Mouse (Mus musculus): ENCODE data around the gene Ubqln4. TPM values are rescaled to one million over a fixed set of nuclear protein-coding genes. Genes with fewer than 3 reads are reported as not detected.
A peak's percentile ranks its signal among the peaks of the same experiment; 100 is the strongest.
"Not testable (repeated sequence)": the region's sequence is repeated elsewhere in the genome, so short reads cannot be mapped to it uniquely, and the experiment has no call there.

The Ubqln4 gene
- total RNA-seq, 2 experiments from 2014 or later: 77.3 to 81.8 TPM

- DNase-seq (ENCODE audit: low spot score in 2 of 2): no peak
Observed at GRCm38 (mm10) chr3:88563442-88563841, 9.9 kb downstream of the Ubqln4 start.

GRCm38 (mm10) chr3:88563966-88564365 is 10.4 kb downstream of the Ubqln4 start:
- no peak for DNase-seq (ENCODE audit: low spot score in 2 of 2)

GRCm38 (mm10) chr3:88566116-88566515 is 12.6 kb downstream of the Ubqln4 start:
- DNase-seq (ENCODE audit: low spot score in 2 of 2): no peak

- DNase-seq (ENCODE audit: low spot score in 2 of 2): no peak
Observed at GRCm38 (mm10) chr3:88566536-88567061, 13.0 kb downstream of the Ubqln4 start.

GRCm38 (mm10) chr3:88567892-88568291 is 14.3 kb downstream of the Ubqln4 start:
- DNase-seq (ENCODE audit: low spot score in 2 of 2): no peak

GRCm38 (mm10) chr3:88568615-88569014 is 15.1 kb downstream of the Ubqln4 start:
- no peak for DNase-seq (ENCODE audit: low spot score in 2 of 2)

- DNase-seq (ENCODE audit: low spot score in 2 of 2): no peak
Observed at GRCm38 (mm10) chr3:88569093-88569492, 15.5 kb downstream of the Ubqln4 start.

- no peak for DNase-seq (ENCODE audit: low spot score in 2 of 2)
Observed at GRCm38 (mm10) chr3:88569694-88570093, 16.1 kb downstream of the Ubqln4 start.

- DNase-seq (ENCODE audit: low spot score in 2 of 2): no peak
Observed at GRCm38 (mm10) chr3:88570341-88570740, 16.8 kb downstream of the Ubqln4 start.

- no peak for DNase-seq (ENCODE audit: low spot score in 2 of 2)
Observed at GRCm38 (mm10) chr3:88571856-88572255, 18.3 kb downstream of the Ubqln4 start.

- DNase-seq (ENCODE audit: low spot score in 2 of 2): no peak
Observed at GRCm38 (mm10) chr3:88572835-88573234, 19.3 kb downstream of the Ubqln4 start.

GRCm38 (mm10) chr3:88573810-88574209 is 20.3 kb downstream of the Ubqln4 start:
- DNase-seq (ENCODE audit: low spot score in 2 of 2): no peak

- DNase-seq (ENCODE audit: low spot score in 2 of 2): no peak
Observed at GRCm38 (mm10) chr3:88575540-88575939, 22.0 kb downstream of the Ubqln4 start, which contains the start of gene Ssr2. Ssr2 (plus strand) TSS chr3:88575876.

GRCm38 (mm10) chr3:88577846-88578245 is 24.3 kb downstream of the Ubqln4 start:
- DNase-seq (ENCODE audit: low spot score in 2 of 2): not testable (repeated sequence)

GRCm38 (mm10) chr3:88578498-88579424 is 25.2 kb downstream of the Ubqln4 start:
- DNase-seq (ENCODE audit: low spot score in 2 of 2): no peak

GRCm38 (mm10) chr3:88579454-88580117 is 26.0 kb downstream of the Ubqln4 start:
- peak; percentile 75 to 86 for DNase-seq (ENCODE audit: low spot score in 2 of 2)

- DNase-seq (ENCODE audit: low spot score in 2 of 2): no peak
Observed at GRCm38 (mm10) chr3:88585769-88586168, 32.2 kb downstream of the Ubqln4 start.

- no peak for DNase-seq (ENCODE audit: low spot score in 2 of 2)
Observed at GRCm38 (mm10) chr3:88586640-88587039, 33.1 kb downstream of the Ubqln4 start.

- no peak for DNase-seq (ENCODE audit: low spot score in 2 of 2)
Observed at GRCm38 (mm10) chr3:88590246-88590645, 36.7 kb downstream of the Ubqln4 start.

- DNase-seq (ENCODE audit: low spot score in 2 of 2): no peak
Observed at GRCm38 (mm10) chr3:88591044-88591443, 37.5 kb downstream of the Ubqln4 start.

GRCm38 (mm10) chr3:88591950-88592731 is 38.6 kb downstream of the Ubqln4 start:
- peak in 1 of 2 experiments; percentile 68 for DNase-seq (ENCODE audit: low spot score in 2 of 2)

Data from layer of hippocampus, postnatal 14 days (tissue).